Mouse (Mus musculus) megakaryocyte, embryonic 14.5 days (primary cell): ENCODE results near the gene Ppp6r3.

Experiments
- FLI1 ChIP-seq: IDR thresholded peaks from 2 replicates; pipeline ENCODE4 v1.6.1; 2012; ENCODE audit warnings: low read length, inconsistent platforms, mixed read lengths
- GATA1 ChIP-seq: IDR thresholded peaks from 3 replicates; pipeline ENCODE4 v1.6.1; 2012; ENCODE audit warnings: mixed read lengths, low read length, inconsistent platforms, borderline replicate concordance

- TF ChIP-seq GATA1, result no peak
- TF ChIP-seq FLI1, result no peak
Measured at GRCm38 (mm10) chr19:3449248-3449647, 126.3 kb downstream of the Ppp6r3 start.
